Mouse (Mus musculus) heart, postnatal 10 days (tissue): ENCODE data around the gene Abcb8. TPM values are rescaled to one million over a fixed set of nuclear protein-coding genes. Genes with fewer than 3 reads are reported as not detected.
A peak's percentile ranks its signal among the peaks of the same experiment; 100 is the strongest.

ENCODE experiments used
- DNase-seq, 2 experiments: peaks; one replicate each; pipeline ENCODE4 v3.0.0; 2021
- intact Hi-C: fragments of 180-260 bp; cut with DNase I; formaldehyde crosslinking; loops from one replicate; pipeline ENCODE4 v1.15.1; 2025
- total RNA-seq, 2 experiments: library from RNA; stranded (reverse); gene quantifications; 2 replicates each; pipeline ENCODE4 v1.2.3; 2021

Gene Abcb8
- 10 to 100 TPM; 85.0 to 88.5 TPM for total RNA-seq

GRCm38 (mm10) chr5:24393392-24393997 is at the start of gene Abcb8:
TSS of gene Abcb8 (plus strand) at chr5:24393663.
- intact Hi-C loops: loop anchor here (2.0 kb wide), 2 partner anchors 33 to 57 kb away; no protein-coding TSS in a partner anchor

GRCm38 (mm10) chr5:24343977-24344436 is 49.5 kb upstream of the Abcb8 start:
- intact Hi-C loops: no loop called here
- DNase-seq: peak in 1 of 2 experiments; percentile 38

More at GRCm38 (mm10) chr5:24393392-24393997, at the start of gene Abcb8:
- peak; percentile 87 to 92 for DNase-seq

- intact Hi-C loops: no loop called here
- peak in 1 of 2 experiments; percentile 75 for DNase-seq
Observed at GRCm38 (mm10) chr5:24344477-24345051, 48.9 kb upstream of the Abcb8 start.

DNA sequence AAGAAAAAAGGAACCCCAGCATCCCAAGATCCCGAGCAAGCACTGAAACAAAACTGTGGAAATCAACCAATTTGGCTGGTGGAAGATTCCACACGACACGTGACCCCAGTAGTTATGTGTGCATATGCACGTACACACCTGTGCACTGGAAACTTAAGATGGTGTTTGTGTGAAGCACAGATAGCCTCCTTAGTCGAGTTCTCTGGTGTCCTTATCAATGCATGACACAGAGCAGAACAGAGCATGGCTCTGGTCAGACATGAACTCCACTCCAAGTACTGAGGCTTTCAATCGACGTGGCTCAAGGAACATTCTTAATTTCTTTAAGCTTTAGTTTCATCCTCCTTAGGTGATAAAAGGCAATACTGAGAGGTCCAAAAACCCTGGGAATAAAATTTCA is 47.1 kb upstream of the Abcb8 start:
- no peak for DNase-seq
- intact Hi-C loops: no loop called here

- intact Hi-C loops: no loop called here
- no peak for DNase-seq
Observed at GRCm38 (mm10) chr5:24347186-24347875, 46.1 kb upstream of the Abcb8 start.

- intact Hi-C loops: no loop called here
- DNase-seq: peak; percentile 76 to 78
Observed at GRCm38 (mm10) chr5:24348128-24348527, 45.3 kb upstream of the Abcb8 start.

GRCm38 (mm10) chr5:24348546-24348945 is 44.9 kb upstream of the Abcb8 start:
- DNase-seq: peak; percentile 71 to 72

DNA sequence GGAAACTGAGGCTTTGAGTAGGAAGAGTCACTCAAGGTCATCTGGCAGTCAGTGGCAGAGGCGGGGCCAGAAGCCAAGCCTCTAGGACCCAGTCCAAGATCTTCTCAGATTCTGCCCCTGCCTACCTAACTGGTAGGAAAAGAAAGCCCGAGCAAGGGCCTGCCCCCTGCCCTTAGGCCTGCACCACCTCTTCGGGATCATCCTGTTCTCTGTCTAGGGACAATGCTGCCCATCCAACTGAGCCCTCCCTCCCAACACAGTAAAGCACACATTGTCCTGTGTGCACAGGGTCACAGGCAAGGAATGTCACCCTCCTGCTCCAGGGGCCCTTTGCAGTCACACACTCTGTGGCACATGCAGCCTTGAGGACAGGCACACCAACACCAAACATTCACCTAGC is 43.4 kb upstream of the Abcb8 start:
- DNase-seq: peak; percentile 57 to 71
- intact Hi-C loops: no loop called here

More at GRCm38 (mm10) chr5:24348546-24348945, 44.9 kb upstream of the Abcb8 start:
- intact Hi-C loops: no loop called here

- intact Hi-C loops: no loop called here
- DNase-seq: peak; percentile 55 to 68
Observed at GRCm38 (mm10) chr5:24350531-24351250, 42.8 kb upstream of the Abcb8 start.

DNA sequence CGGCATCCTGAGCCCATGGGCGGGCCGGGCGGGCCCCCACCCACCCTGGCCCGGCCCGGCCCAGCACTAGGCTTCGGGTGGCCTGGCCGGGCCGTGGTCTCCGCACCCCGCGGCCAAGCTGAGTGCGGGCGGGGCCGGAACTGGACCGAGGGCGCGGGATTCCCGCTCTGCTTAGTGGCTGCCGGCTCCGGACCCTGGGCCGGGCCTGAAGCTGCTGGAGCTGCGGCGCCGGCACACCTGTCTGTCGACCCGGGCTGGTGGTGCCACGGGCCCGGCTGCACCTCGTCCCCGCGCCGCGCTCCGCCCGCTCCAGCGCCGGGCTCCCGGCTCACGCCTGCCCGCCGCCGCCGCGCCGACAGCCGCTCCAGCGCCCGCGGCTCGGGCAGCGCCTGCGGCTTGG is 42.2 kb upstream of the Abcb8 start, which contains the start of gene Kcnh2:
TSS of gene Kcnh2 (minus strand) at position 327 of the 400 bp plus-strand sequence.
- intact Hi-C loops: no loop called here
- DNase-seq: peak in 1 of 2 experiments; percentile 38

GRCm38 (mm10) chr5:24351701-24352171 is 41.7 kb upstream of the Abcb8 start:
- intact Hi-C loops: no loop called here
- peak; percentile 90 to 93 for DNase-seq

GRCm38 (mm10) chr5:24352251-24352859 is 41.1 kb upstream of the Abcb8 start:
- intact Hi-C loops: no loop called here
- DNase-seq: peak; percentile 87 to 89

DNA sequence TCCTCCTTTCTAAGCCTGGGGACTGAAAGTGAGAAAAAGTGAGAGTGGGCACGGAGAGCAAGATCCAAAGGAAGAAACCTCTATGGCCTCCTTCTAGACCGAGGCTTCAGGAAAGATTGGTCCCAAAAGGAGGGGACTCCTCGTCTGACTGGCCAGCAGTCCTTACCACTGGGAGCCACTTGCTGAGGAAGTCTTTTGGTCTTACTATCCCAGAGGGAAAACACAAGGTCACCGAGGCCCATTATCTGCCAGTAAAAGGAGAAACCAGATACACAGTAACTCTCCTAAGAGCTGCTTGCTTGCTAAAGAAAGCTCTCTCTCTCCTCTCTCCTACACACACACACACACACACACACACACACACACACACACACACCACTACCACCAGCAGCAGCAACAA is 40.1 kb upstream of the Abcb8 start:
- DNase-seq: no peak
- intact Hi-C loops: no loop called here

GRCm38 (mm10) chr5:24356764-24357163 is 36.7 kb upstream of the Abcb8 start:
- intact Hi-C loops: no loop called here
- DNase-seq: no peak

GRCm38 (mm10) chr5:24357461-24357860 is 36.0 kb upstream of the Abcb8 start:
- DNase-seq: peak; percentile 87 to 90
- intact Hi-C loops: no loop called here

GRCm38 (mm10) chr5:24360792-24361454 is 32.5 kb upstream of the Abcb8 start:
- peak; percentile 92 to 93 for DNase-seq
- intact Hi-C loops: loop anchor here (1.0 to 2.0 kb wide), 3 partner anchors 25 to 94 kb away; partner anchors contain the start of genes Abcb8 and Atg9b

GRCm38 (mm10) chr5:24363467-24363866 is 30.0 kb upstream of the Abcb8 start:
- intact Hi-C loops: no loop called here
- no peak for DNase-seq

- DNase-seq: no peak
- intact Hi-C loops: loop anchor here (2.0 kb wide), 1 partner anchor 23 kb away; no protein-coding TSS in a partner anchor
Observed at GRCm38 (mm10) chr5:24364061-24364460, 29.4 kb upstream of the Abcb8 start.

DNA sequence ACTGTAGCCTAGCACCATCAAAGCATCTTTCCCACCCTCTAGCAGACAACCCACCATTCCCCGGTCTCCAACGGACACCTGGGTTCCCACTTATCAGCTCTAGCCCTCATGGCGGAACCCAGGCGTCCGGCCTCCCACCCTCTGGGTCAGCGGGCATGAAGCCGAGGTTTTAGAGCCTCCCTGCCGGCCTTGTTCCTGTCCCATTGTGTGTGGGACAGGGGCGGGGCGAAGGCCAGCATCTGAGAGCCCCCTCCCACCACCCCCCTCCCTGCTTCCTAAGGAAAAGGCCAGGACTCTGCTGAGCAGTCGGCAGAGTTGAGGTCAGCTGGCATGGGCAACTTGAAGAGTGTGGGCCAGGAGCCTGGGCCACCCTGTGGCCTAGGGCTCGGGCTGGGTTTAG is 29.0 kb upstream of the Abcb8 start, which contains the start of gene Nos3:
TSS of gene Nos3 (plus strand) at position 303 of the 400 bp plus-strand sequence.
- DNase-seq: peak; percentile 73 to 75
- intact Hi-C loops: loop anchor here (2.0 kb wide), 1 partner anchor 22 kb away; no protein-coding TSS in a partner anchor
